Mouse (Mus musculus) left cerebral cortex, postnatal 14 days (tissue): ENCODE results near the gene Olfr967. TPM values are rescaled to one million over a fixed set of nuclear protein-coding genes. Genes with fewer than 3 reads are reported as not detected.
"Not testable (repeated sequence)": the region's sequence is repeated elsewhere in the genome, so short reads cannot be mapped to it uniquely, and the experiment has no call there.

Experiments used
- DNase-seq, 2 experiments: peaks; one replicate each; pipeline ENCODE4 v3.0.0; 2021 to 2022; ENCODE audit warnings: low spot score in 2 of 2, mixed read lengths in 1 of 2
- intact Hi-C: fragments of 180-260 bp; cut with DNase I; formaldehyde crosslinking; loops from one replicate; pipeline ENCODE4 v1.15.1; 2025
- long read RNA-seq, 2 experiments: library from polyadenylated mRNA; stranded (forward); transcript quantifications; one replicate each; pipeline ENCODE4 v2.0.0; 2021
- total RNA-seq, 2 experiments: library from RNA; stranded (reverse); gene quantifications; 2 replicates each; pipeline ENCODE4 v1.2.3; 2021

Olfr967 gene
- not detected for total RNA-seq
- long read RNA-seq, experiment 1: 0 reads
- long read RNA-seq, experiment 2: 0 reads

- DNase-seq: no peak
- intact Hi-C loops: no loop called here
Measured at GRCm38 (mm10) chr9:39745949-39746348, at the start of gene Olfr967. Olfr967 (plus strand) TSS chr9:39746249.

GRCm38 (mm10) chr9:39701123-39701522 is 44.9 kb upstream of the Olfr967 start:
- DNase-seq, intact Hi-C loops: not testable (repeated sequence)

- intact Hi-C loops: no loop called here
- no peak for DNase-seq
Measured at GRCm38 (mm10) chr9:39707017-39707416, 39.0 kb upstream of the Olfr967 start, which contains the start of gene Olfr149. Olfr149 (minus strand) TSS chr9:39707117.

GRCm38 (mm10) chr9:39708958-39709357 is 37.1 kb upstream of the Olfr967 start:
- no peak for DNase-seq
- intact Hi-C loops: no loop called here

- DNase-seq: no peak
- intact Hi-C loops: no loop called here
Measured at GRCm38 (mm10) chr9:39711053-39711452, 35.0 kb upstream of the Olfr967 start, which contains the start of gene Olfr965. Olfr965 (plus strand) TSS chr9:39711353.

- intact Hi-C loops: no loop called here
- DNase-seq: no peak
Measured at GRCm38 (mm10) chr9:39730678-39731077, 15.4 kb upstream of the Olfr967 start, which contains the start of gene Olfr150. Olfr150 (plus strand) TSS chr9:39730978.

GRCm38 (mm10) chr9:39740741-39741140 is 5.3 kb upstream of the Olfr967 start:
- DNase-seq: no peak
- intact Hi-C loops: no loop called here

GRCm38 (mm10) chr9:39746428-39746827 is 379 bp downstream of the Olfr967 start:
- DNase-seq: peak in 1 of 2 experiments; percentile 18
- intact Hi-C loops: no loop called here

- intact Hi-C loops: no loop called here
Measured at GRCm38 (mm10) chr9:39783153-39783552, 37.1 kb downstream of the Olfr967 start, which contains the start of gene Olfr968. Olfr968 (minus strand) TSS chr9:39783253.

GRCm38 (mm10) chr9:39790558-39790957 is 44.5 kb downstream of the Olfr967 start, which contains the start of gene Olfr969:
Olfr969 (plus strand) TSS chr9:39790945.
- DNase-seq: no peak
- intact Hi-C loops: no loop called here

More at GRCm38 (mm10) chr9:39783153-39783552, 37.1 kb downstream of the Olfr967 start, which contains the start of gene Olfr968:
- DNase-seq: no peak

Other genes starting within 250 kb of the Olfr967 start
- gene Olfr957, start 230.4 kb upstream of the Olfr967 start, total RNA-seq: not detected
- gene Olfr958, start 192.2 kb upstream of the Olfr967 start, total RNA-seq: not detected
- gene Olfr959, start 170.7 kb upstream of the Olfr967 start, total RNA-seq: not detected
- gene AW551984, start 141.8 kb upstream of the Olfr967 start, total RNA-seq: 10 to 100 TPM in 1 of 2 experiments, 1 to 10 TPM in 1; 6.5 to 13.9 TPM
- not detected for gene Olfr148, start 135.6 kb upstream of the Olfr967 start, total RNA-seq
- not detected for gene Olfr960, start 124.9 kb upstream of the Olfr967 start, total RNA-seq
- not detected for gene Olfr961, start 101.2 kb upstream of the Olfr967 start, total RNA-seq
- gene Olfr963, start 79.0 kb upstream of the Olfr967 start, total RNA-seq: not detected
- not detected for gene Olfr149, start 39.1 kb upstream of the Olfr967 start, total RNA-seq
- not detected for gene Olfr965, start 34.9 kb upstream of the Olfr967 start, total RNA-seq
- gene Olfr150, start 15.3 kb upstream of the Olfr967 start, total RNA-seq: not detected
- gene Olfr968, start 37.0 kb downstream of the Olfr967 start, total RNA-seq: not detected
- gene Olfr969, start 44.7 kb downstream of the Olfr967 start, total RNA-seq: not detected
- gene Olfr970, start 62.6 kb downstream of the Olfr967 start, total RNA-seq: not detected
- not detected for gene Olfr971, start 90.6 kb downstream of the Olfr967 start, total RNA-seq
- gene Olfr972, start 120.2 kb downstream of the Olfr967 start, total RNA-seq: not detected
- not detected for gene Olfr229, start 161.1 kb downstream of the Olfr967 start, total RNA-seq
- gene Olfr974, start 191.3 kb downstream of the Olfr967 start, total RNA-seq: not detected
- not detected for gene Olfr975, start 205.8 kb downstream of the Olfr967 start, total RNA-seq
- not detected for gene Olfr976, start 214.9 kb downstream of the Olfr967 start, total RNA-seq
- gene Olfr978, start 245.9 kb downstream of the Olfr967 start, total RNA-seq: not detected